Mouse (Mus musculus) neural tube, embryonic 15.5 days (tissue): ENCODE measurements at regions not wholly inside any gene's neighbourhood (a gene's known extent, or its start where the extent isn't known, plus 50 kb on each side); places are given as distances from the start of the nearest gene placed in this dataset.

ENCODE experiments used
- ATAC-seq: fragments of 200-750 bp; cut with Nextera tagmentation; 2 replicates; pipeline ENCODE4 v1.8.0; 2017; ENCODE audit warnings: mild to moderate bottlenecking, moderate TSS enrichment, moderate library complexity; ENCODE audit not compliant: low FRiP score
- H3K27ac ChIP-seq: fragments of 300-500 bp; sonication (generic); replicated peaks from 2 replicates; pipeline ENCODE4 v1.5.1; 2015; ENCODE audit warnings: mild to moderate bottlenecking, inconsistent platforms
- H3K27me3 ChIP-seq: fragments of 300-500 bp; sonication (generic); replicated peaks from 2 replicates; pipeline ENCODE4 v1.6.1; 2015; ENCODE audit warnings: inconsistent platforms
- H3K36me3 ChIP-seq: fragments of 300-500 bp; sonication (generic); 2 replicates; pipeline ENCODE4 v1.6.1; 2015; ENCODE audit warnings: inconsistent platforms
- H3K4me1 ChIP-seq: fragments of 300-500 bp; sonication (generic); 2 replicates; pipeline ENCODE4 v1.6.1; 2015; ENCODE audit warnings: inconsistent platforms
- H3K4me2 ChIP-seq: fragments of 300-500 bp; sonication (generic); 2 replicates; pipeline ENCODE4 v1.6.1; 2015; ENCODE audit warnings: inconsistent platforms, mild to moderate bottlenecking, moderate library complexity
- H3K4me3 ChIP-seq: fragments of 300-500 bp; sonication (generic); replicated peaks from 2 replicates; pipeline ENCODE4 v1.5.1; 2015; ENCODE audit warnings: mild to moderate bottlenecking, inconsistent platforms
- H3K9ac ChIP-seq: fragments of 300-500 bp; sonication (generic); replicated peaks from 2 replicates; pipeline ENCODE4 v1.6.1; 2015; ENCODE audit warnings: mild to moderate bottlenecking, inconsistent platforms
- H3K9me3 ChIP-seq: fragments of 300-500 bp; sonication (generic); replicated peaks from 2 replicates; pipeline ENCODE4 v1.6.1; 2016; ENCODE audit warnings: inconsistent platforms
- WGBS: fragments of 180-500 bp; shearing (Covaris S2); methylation state at CpG from one replicate; pipeline ENCODE4 v1.1.7; 2015; ENCODE audit warnings: mixed read lengths; 5-methylcytosine and 5-hydroxymethylcytosine counted together

DNA sequence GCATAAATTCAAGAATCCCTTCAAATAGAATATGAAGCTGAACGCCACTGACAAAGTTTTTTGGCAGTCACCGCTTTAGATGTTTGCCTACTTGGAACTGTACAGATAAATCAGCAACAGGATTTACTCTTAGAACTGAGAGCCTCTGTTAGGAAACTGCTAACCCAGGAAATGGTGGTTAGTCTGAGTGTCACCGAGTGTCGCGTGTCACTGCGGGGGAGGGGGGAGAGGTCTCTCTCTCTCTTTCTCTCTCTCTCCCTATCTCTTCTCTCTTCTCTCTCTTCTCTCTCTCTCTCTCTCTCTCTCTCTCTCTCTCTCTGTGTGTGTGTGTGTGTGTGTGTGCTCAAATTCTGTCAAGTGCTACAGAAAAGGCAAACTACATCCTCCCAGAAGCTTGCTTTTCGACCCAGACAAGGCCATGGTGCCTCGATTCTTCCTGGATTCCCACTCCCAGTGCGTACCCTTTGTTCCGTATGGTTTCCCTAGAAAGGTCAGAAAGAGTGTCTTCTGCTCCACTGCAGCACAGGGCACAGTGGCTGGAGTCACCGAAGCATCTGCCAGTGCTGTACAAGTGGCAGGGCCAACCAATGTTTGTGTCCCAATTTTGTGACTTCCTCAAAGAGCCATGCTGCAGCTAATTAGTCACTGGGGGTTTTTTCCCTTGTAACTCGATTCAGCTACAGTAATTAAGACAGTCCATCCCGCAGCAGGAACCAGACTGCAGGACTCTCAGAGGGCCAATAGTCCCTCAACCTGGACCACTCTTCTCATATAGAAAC, 87.0 kb downstream of the Cog6 start:
- Histone ChIP-seq H3K27me3 (no peaks in the 10 kb centered on the region), H3K4me2 (no peak overlapping the region), H3K4me3 (no peak overlapping the region), H3K36me3 (no peaks in the 10 kb centered on the region), H3K9me3 (no peaks in the 10 kb centered on the region), H3K9ac (no peak overlapping the region), H3K27ac (no peak overlapping the region), H3K4me1 (no peaks in the 10 kb centered on the region)
- ATAC-seq = no peak
- 73% methylated on average over 13 of the region's 13 CpGs for WGBS

DNA sequence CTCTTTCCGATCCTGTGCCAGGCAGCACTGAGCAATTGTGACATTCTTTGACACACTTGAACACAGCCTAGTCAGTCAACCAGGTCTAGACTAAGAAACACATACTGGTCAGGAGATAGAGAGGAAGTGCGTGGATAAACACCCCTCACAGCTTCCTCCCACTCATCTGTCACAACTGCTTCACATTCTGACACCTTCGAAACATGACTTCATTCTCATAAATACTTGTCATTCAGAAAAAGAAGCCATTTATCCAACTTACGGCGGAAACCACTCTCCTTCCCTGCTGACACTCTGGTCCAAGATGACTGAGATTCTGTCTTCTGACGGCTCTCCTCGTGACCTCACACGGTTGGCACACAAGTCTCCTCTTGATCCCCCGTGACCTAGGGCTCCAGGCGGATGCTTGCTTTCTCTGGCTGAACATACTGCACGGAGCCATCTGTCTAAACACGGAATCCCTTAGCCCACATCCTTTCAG, 89.6 kb downstream of the Cog6 start:
- H3K9ac ChIP-seq = no peak overlapping the region
- no peaks in the 10 kb centered on the region for H3K27me3 ChIP-seq
- H3K4me2 ChIP-seq = no peak overlapping the region
- H3K9me3 ChIP-seq = no peaks in the 10 kb centered on the region
- 73% methylated on average over 12 of the region's 12 CpGs for WGBS
- no peaks in the 10 kb centered on the region for H3K4me1 ChIP-seq
- H3K36me3 ChIP-seq = no peaks in the 10 kb centered on the region
- no peak overlapping the region for H3K4me3 ChIP-seq
- no peak for ATAC-seq
- H3K27ac ChIP-seq = no peak overlapping the region

DNA sequence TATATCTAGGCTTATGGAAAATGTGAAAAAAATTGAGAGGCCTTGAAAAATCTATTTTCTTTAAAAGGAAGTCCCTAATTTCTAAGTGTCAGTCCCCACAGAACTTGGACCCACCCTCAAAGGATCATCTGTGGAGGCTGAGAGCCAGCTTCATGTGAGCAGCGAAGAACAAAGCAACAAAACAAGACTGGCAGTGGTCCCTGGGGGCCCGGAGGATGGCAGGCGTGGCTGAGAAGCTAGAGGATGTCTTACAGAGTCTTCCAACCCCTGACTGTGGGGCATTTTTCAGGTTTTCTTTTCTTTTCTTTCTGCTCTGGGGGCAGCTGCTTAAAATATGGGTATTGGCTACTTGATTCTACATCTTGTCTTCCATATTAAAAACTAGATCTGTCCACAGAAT, 90.5 kb downstream of the Cog6 start:
- Histone ChIP-seq H3K4me2 (no peak overlapping the region), H3K27me3 (no peaks in the 10 kb centered on the region), H3K36me3 (no peaks in the 10 kb centered on the region), H3K9me3 (no peaks in the 10 kb centered on the region), H3K4me1 (no peaks in the 10 kb centered on the region), H3K9ac (no peak overlapping the region), H3K4me3 (no peak overlapping the region), H3K27ac (no peak overlapping the region)
- 66% methylated on average over 3 of the region's 3 CpGs for WGBS
- ATAC-seq = no peak

DNA sequence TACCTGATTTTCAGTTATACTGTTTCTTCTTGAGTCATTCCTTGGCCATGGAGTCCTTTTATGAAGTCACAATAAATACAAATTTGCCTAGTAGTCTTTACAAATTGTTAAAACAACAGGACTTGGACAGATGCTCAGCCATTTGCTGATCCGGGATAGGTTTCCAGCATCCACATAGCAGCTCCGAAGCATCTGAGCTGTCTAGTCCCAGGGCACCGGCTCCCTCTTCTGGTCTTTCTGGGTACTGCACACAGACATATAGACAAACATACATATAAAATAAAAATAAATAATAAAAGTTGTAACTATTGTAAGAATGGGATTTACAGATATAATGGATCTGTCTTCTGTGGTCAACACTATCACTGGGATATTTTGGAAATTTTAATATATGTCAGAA, 91.8 kb downstream of the Cog6 start:
- 62% methylated on average over 3 of the region's 3 CpGs for WGBS
- H3K4me2 ChIP-seq = no peak overlapping the region
- H3K27me3 ChIP-seq = no peaks in the 10 kb centered on the region
- ATAC-seq = no peak
- no peaks in the 10 kb centered on the region for H3K4me1 ChIP-seq
- H3K27ac ChIP-seq = no peak overlapping the region
- no peaks in the 10 kb centered on the region for H3K36me3 ChIP-seq
- H3K4me3 ChIP-seq = no peak overlapping the region
- no peaks in the 10 kb centered on the region for H3K9me3 ChIP-seq
- no peak overlapping the region for H3K9ac ChIP-seq

DNA sequence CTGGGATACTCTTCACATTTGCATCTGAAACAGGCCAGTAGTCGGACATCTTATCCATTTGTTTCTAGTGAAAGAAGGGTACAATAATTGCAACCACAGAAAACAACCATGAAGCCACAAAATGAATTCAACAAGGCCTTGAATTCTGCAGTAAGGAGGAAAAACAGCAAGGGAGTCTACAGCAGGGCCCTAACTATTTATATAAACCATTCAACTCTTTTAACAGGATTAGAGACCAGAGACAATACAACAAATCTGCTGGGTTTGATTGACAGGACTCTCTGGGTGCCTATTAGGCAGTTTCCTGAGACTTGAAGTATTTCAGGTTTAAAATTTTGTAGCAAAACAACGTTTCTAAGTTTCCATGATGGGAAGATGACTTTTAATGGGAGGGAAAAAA, 92.4 kb downstream of the Cog6 start:
- no peak for ATAC-seq
- H3K9ac ChIP-seq = no peak overlapping the region

DNA sequence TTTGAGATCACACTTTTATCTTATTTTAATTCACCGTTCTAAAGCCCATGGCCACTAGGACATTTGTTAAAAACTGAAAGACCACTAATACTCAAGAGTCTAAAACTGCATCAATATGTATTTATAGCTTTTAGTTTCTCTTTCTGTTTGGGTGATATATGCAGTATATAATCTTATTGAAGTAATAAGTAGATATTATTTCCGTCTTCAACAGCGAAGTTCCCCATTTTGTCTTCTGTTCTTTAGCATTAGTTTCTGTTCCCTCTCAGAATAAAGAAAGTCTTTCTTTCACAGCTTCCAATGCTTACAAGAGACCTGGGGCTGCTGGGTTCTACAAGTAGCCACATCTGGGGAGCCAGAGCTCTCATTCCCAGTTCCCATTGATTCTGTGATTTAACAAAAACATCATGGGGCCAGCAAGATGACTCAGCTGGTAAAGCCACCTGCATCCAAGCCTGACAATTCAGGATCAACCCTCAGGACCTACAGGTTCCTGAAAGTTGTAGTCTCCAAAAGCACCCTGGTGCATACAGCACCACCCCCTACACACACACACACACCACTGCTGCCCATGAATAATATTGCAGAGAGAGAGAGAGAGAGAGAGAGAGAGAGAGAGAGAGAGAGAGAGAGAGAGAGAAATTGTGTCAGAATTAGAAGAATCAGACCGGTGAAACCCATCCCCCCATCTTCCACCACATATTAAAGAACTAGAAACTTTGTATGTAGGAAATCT, 93.0 kb downstream of the Cog6 start:
- H3K4me1 ChIP-seq = no peaks in the 10 kb centered on the region
- no peak overlapping the region for H3K4me3 ChIP-seq
- H3K36me3 ChIP-seq = no peaks in the 10 kb centered on the region
- H3K4me2 ChIP-seq = no peak overlapping the region
- no peak overlapping the region for H3K9ac ChIP-seq
- no peak overlapping the region for H3K27ac ChIP-seq
- 89% methylated on average over 4 of the region's 4 CpGs for WGBS
- no peaks in the 10 kb centered on the region; the same call in 1 of the 2 replicates for H3K9me3 ChIP-seq
- H3K27me3 ChIP-seq = no peaks in the 10 kb centered on the region
- no peak for ATAC-seq

More for the DNA sequence above, 92.4 kb downstream of the Cog6 start:
- no peaks in the 10 kb centered on the region for H3K27me3 ChIP-seq
- H3K4me2 ChIP-seq = no peak overlapping the region
- H3K36me3 ChIP-seq = no peaks in the 10 kb centered on the region
- no peaks in the 10 kb centered on the region for H3K4me1 ChIP-seq
- H3K9me3 ChIP-seq = no peaks in the 10 kb centered on the region
- 48% methylated on average over 2 of the region's 2 CpGs for WGBS
- no peak overlapping the region for H3K27ac ChIP-seq
- no peak overlapping the region for H3K4me3 ChIP-seq

DNA sequence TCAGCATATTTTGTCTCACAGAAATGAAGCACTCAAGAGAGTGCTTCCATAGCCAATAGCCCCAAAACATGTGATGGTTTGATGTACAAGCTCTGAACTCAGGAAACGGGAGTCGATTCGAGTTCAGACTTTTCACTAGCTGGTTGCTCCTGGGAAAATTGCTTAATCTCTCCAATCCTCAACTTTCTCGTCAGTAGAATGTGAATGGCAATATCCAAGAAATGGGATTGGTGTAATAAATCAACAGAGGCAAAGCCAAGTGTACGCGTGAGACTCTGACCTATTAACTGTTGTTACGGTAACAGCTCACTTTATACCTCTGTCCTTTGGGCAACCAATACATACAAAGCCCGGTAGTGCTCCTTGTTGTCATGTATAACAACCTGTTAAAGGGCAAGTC, 94.6 kb downstream of the Cog6 start:
- H3K4me1 ChIP-seq = no peaks in the 10 kb centered on the region
- WGBS = 58% methylated on average over 8 of the region's 8 CpGs
- no peaks in the 10 kb centered on the region; the same call in 1 of the 2 replicates for H3K9me3 ChIP-seq
- H3K36me3 ChIP-seq = no peaks in the 10 kb centered on the region
- no peaks in the 10 kb centered on the region for H3K27me3 ChIP-seq
- H3K4me3 ChIP-seq = no peak overlapping the region
- ATAC-seq = no peak
- H3K4me2 ChIP-seq = no peak overlapping the region
- no peak overlapping the region for H3K27ac ChIP-seq
- no peak overlapping the region for H3K9ac ChIP-seq

DNA sequence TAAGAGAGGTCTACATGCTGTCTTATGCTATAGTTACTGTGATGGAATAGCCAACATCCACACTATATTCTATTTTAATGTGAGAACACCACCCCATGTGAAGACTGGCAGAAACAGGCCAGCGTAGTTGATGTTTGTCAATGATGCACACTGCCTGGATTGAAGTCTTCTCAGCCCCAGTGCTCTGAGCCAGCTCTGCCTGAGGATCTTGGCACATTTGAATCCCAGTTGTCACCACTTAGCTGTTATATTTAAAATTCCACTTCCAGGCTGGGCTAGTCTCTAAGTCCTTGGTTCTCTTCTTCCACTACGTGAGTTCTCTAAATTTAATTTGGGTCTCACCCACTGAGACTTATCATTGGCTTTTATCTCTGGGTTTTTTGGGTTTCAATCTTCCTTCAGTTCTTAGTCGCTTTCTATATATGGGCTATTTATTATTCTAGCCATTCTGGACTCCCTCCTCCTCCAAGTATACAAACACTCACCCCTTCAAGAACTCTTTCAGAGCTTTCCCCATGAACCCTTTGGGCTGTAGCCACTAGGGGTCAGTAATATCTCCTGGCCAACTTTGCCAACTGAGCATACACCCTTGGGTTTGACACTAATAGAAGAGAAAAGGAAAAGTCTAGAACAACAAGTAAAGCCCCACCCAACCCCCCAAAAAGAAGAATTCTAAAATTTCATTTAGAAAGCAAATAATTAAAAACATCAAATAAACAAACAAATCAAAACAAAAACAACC, 110.0 kb downstream of the Cog6 start:
- H3K9ac ChIP-seq = no peak overlapping the region
- H3K36me3 ChIP-seq = no peaks in the 10 kb centered on the region
- no peaks in the 10 kb centered on the region for H3K27me3 ChIP-seq
- H3K9me3 ChIP-seq = peaks cover 7% of the 10 kb centered on the region; the same call in 1 of the 2 replicates
- no peaks in the 10 kb centered on the region for H3K4me1 ChIP-seq
- H3K4me3 ChIP-seq = no peak overlapping the region
- 91% methylated on average over 3 of the region's 3 CpGs for WGBS
- H3K27ac ChIP-seq = no peak overlapping the region
- no peak for ATAC-seq
- no peak overlapping the region for H3K4me2 ChIP-seq

DNA sequence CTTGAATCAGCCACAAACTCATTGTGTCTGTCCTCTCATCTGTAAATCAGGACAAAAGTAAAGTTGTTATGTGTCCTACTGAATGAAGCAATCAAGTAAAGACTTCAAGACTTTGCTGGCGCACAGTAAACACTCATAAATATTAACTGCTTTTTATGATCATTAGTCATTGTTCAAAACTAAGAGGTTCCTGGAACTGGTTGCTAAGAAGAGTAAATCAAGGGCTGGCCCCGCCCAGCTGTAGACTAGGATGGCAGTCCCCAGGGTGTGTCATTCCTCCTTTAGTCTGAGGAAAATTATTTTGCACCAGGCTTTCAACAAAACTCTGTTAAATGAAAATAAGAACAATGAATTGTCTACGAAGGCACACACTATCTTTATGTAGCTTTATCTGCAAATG, 113.0 kb downstream of the Cog6 start:
- ATAC-seq = no peak
- Histone ChIP-seq H3K4me2 (no peak overlapping the region), H3K9ac (no peak overlapping the region), H3K4me1 (no peaks in the 10 kb centered on the region), H3K27me3 (no peaks in the 10 kb centered on the region), H3K36me3 (no peaks in the 10 kb centered on the region), H3K27ac (no peak overlapping the region), H3K4me3 (no peak overlapping the region), H3K9me3 (no peaks in the 10 kb centered on the region)
- WGBS = 68% methylated on average over 3 of the region's 3 CpGs

DNA sequence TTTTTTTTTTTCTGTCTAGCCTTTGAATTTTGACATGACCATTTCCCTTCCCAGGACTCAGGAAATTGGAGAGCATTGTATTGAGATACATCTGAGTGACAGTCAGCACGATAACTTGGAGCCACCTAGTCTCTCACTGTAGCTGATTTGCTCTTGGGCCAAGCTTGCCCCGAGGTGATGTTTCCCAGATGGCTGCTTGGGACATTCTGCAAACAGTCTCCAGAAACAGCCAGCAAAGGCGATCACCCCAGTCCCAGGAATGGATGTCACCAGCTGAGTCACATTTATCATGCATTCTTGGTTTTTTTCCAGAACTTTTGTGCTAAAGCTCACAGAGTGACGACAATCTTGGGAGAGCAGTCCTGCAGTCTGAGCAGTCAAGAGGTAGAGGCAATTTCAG, 119.4 kb downstream of the Cog6 start:
- 75% methylated on average over 4 of the region's 4 CpGs for WGBS
- no peak for ATAC-seq
- H3K9me3 ChIP-seq = no peaks in the 10 kb centered on the region
- no peaks in the 10 kb centered on the region for H3K36me3 ChIP-seq
- no peak overlapping the region for H3K27ac ChIP-seq
- no peaks in the 10 kb centered on the region for H3K27me3 ChIP-seq
- no peak overlapping the region for H3K4me2 ChIP-seq
- H3K4me1 ChIP-seq = no peaks in the 10 kb centered on the region
- no peak overlapping the region for H3K4me3 ChIP-seq
- no peak overlapping the region for H3K9ac ChIP-seq

DNA sequence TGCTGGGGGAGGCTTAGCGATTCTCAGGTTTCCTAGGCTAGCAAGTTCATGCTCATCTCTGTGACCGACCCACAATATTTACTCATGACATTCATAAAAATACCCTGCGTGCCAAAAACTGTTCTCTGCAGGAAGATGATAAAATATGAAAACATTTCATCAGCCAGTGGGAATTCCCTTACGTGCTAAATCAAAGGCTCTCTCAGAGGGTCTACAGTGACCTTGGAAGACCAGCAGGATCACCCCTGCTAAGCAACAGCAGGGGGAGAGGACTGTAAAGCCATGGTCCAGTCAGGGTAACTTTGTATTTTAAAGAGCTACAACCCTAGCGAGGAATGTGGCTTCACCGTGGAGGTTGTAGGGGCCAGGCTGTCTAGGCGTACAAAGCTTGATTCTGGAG, 120.6 kb downstream of the Cog6 start:
- H3K9ac ChIP-seq = no peak overlapping the region
- H3K4me1 ChIP-seq = no peaks in the 10 kb centered on the region
- ATAC-seq = no peak
- no peaks in the 10 kb centered on the region for H3K36me3 ChIP-seq
- H3K27me3 ChIP-seq = no peaks in the 10 kb centered on the region
- no peak overlapping the region for H3K4me3 ChIP-seq
- no peaks in the 10 kb centered on the region for H3K9me3 ChIP-seq
- no peak overlapping the region for H3K27ac ChIP-seq
- H3K4me2 ChIP-seq = no peak overlapping the region
- 79% methylated on average over 7 of the region's 7 CpGs for WGBS

DNA sequence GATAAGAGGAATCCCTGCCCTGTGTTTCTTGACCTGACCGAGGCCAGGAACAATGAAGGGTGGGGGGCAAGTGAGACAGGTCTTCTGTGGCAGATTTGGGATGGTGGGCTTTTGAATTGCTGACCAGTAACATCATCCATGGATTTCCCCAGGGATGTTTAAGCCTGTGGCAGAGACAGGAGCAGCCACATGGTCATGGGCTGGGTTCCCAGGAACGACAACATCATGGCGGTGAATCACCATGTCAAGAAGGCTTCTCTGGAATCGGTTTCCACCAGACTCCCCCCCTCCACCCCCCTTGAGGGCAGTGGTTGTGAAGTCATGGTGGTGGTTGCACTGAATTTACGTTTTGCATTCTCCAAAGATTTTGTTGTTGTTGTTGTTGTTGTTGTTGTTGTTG, 121.3 kb downstream of the Cog6 start:
- WGBS = 87% methylated on average over 5 of the region's 5 CpGs
- Histone ChIP-seq H3K4me1 (no peaks in the 10 kb centered on the region), H3K4me2 (no peak overlapping the region), H3K27me3 (no peaks in the 10 kb centered on the region), H3K36me3 (no peaks in the 10 kb centered on the region), H3K27ac (no peak overlapping the region), H3K4me3 (no peak overlapping the region), H3K9me3 (no peaks in the 10 kb centered on the region), H3K9ac (no peak overlapping the region)
- ATAC-seq = no peak
